Mouse (Mus musculus): ENCODE measurements around the gene Fbxo34.

DNA sequence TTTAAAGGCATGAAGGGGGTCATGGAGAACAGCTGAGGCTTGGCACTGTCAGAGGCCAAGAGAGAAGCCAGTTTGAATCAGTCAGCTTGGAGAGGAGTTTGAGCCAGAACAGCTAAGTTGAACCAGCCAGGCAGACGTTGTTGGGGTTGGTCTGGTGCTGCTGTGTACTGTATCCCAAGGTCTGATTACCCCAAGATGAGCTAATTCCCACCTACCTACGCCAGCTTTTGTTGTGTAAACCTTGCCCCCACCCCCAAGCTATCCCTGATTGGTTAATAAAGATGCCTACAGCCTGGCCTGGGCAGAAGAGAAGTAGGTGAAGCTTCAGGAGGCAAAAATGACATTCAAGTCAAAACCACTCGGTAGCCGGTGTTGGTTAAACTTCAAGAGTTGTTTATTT, 27.8 kb upstream of the Fbxo34 start:
- TF ChIP-seq POLR2A (IDR thresholded peaks at IDR 0.05; ENCODE audit: borderline replicate concordance, extremely low read depth, low read depth, low read length): no peak
- no peak for TF ChIP-seq CTCF (IDR thresholded peaks at IDR 0.05; ENCODE audit: insufficient read depth, low read length)

Data from lung, adult 2 months (tissue).